Mouse (Mus musculus): ENCODE results near the gene Cacna1s. TPM values are rescaled to one million over a fixed set of nuclear protein-coding genes. Genes with fewer than 3 reads are reported as not detected.

Cacna1s gene
- polyA plus RNA-seq, 1 experiment from 2014 or later = 0.54 TPM

GRCm38 (mm10) chr1:136102094-136102493 lies 49.5 kb downstream of the Cacna1s start:
- no peak overlapping the region for H3K4me2 ChIP-seq (ENCODE audit: low read length)
- 75% methylated on average over 4 of the region's 4 CpGs for WGBS
- H3K36me3 ChIP-seq (ENCODE audit: control insufficient read depth, insufficient read depth) = no peaks in the 10 kb centered on the region
- H3K9ac ChIP-seq (replicated peaks; ENCODE audit: low read depth, low read length) = no peak overlapping the region
- H3K9me3 ChIP-seq (ENCODE audit: control insufficient read depth, low read length) = no peaks in the 10 kb centered on the region
- ATAC-seq = no peak
- H3K27ac ChIP-seq (ENCODE audit: low read length) = peak overlapping the region; percentile 72
- H3K27me3 ChIP-seq (replicated peaks; ENCODE audit: control insufficient read depth, insufficient read depth, low read length) = no peaks in the 10 kb centered on the region
- peaks cover 35% of the 10 kb centered on the region for H3K4me1 ChIP-seq (replicated peaks; ENCODE audit: control insufficient read depth, insufficient read depth, low read length)
- no peak overlapping the region for H3K4me3 ChIP-seq (replicated peaks; ENCODE audit: low read length)

GRCm38 (mm10) chr1:136102551-136102950 lies 50.0 kb downstream of the Cacna1s start:
- no peaks in the 10 kb centered on the region for H3K9me3 ChIP-seq (ENCODE audit: control insufficient read depth, low read length)
- peak overlapping the region; percentile 72 for H3K27ac ChIP-seq (ENCODE audit: low read length)
- no peak overlapping the region for H3K4me2 ChIP-seq (ENCODE audit: low read length)
- no peaks in the 10 kb centered on the region for H3K27me3 ChIP-seq (replicated peaks; ENCODE audit: control insufficient read depth, insufficient read depth, low read length)
- peak; percentile 2; the same call in 1 of the 2 replicates for ATAC-seq
- H3K4me3 ChIP-seq (replicated peaks; ENCODE audit: low read length) = no peak overlapping the region
- no peak overlapping the region for H3K9ac ChIP-seq (replicated peaks; ENCODE audit: low read depth, low read length)
- no peaks in the 10 kb centered on the region for H3K36me3 ChIP-seq (ENCODE audit: control insufficient read depth, insufficient read depth)
- 45% methylated on average over 3 of the region's 3 CpGs for WGBS
- peaks cover 35% of the 10 kb centered on the region for H3K4me1 ChIP-seq (replicated peaks; ENCODE audit: control insufficient read depth, insufficient read depth, low read length)

GRCm38 (mm10) chr1:136102981-136103380 lies 50.4 kb downstream of the Cacna1s start:
- Histone ChIP-seq H3K9me3 (ENCODE audit: control insufficient read depth, low read length) (no peaks in the 10 kb centered on the region), H3K27ac (ENCODE audit: low read length) (peak overlapping the region; percentile 89), H3K4me2 (ENCODE audit: low read length) (no peak overlapping the region; the same call in 1 of the 2 replicates), H3K4me1 (replicated peaks; ENCODE audit: control insufficient read depth, insufficient read depth, low read length) (peaks cover 35% of the 10 kb centered on the region), H3K4me3 (replicated peaks; ENCODE audit: low read length) (no peak overlapping the region), H3K27me3 (replicated peaks; ENCODE audit: control insufficient read depth, insufficient read depth, low read length) (no peaks in the 10 kb centered on the region), H3K9ac (replicated peaks; ENCODE audit: low read depth, low read length) (no peak overlapping the region), H3K36me3 (ENCODE audit: control insufficient read depth, insufficient read depth) (no peaks in the 10 kb centered on the region)
- peak; percentile 93 for ATAC-seq
- 37% methylated on average over 2 of the region's 2 CpGs for WGBS

- H3K9ac ChIP-seq (replicated peaks; ENCODE audit: low read depth, low read length) = no peak overlapping the region
- ATAC-seq = peak; percentile 30; the same call in 1 of the 2 replicates
- 48% methylated on average over 7 of the region's 7 CpGs for WGBS
- peak overlapping the region; percentile 89 for H3K27ac ChIP-seq (ENCODE audit: low read length)
- peaks cover 35% of the 10 kb centered on the region for H3K4me1 ChIP-seq (replicated peaks; ENCODE audit: control insufficient read depth, insufficient read depth, low read length)
- no peak overlapping the region; the same call in 1 of the 2 replicates for H3K4me2 ChIP-seq (ENCODE audit: low read length)
- no peaks in the 10 kb centered on the region for H3K9me3 ChIP-seq (ENCODE audit: control insufficient read depth, low read length)
- H3K27me3 ChIP-seq (replicated peaks; ENCODE audit: control insufficient read depth, insufficient read depth, low read length) = no peaks in the 10 kb centered on the region
- no peak overlapping the region for H3K4me3 ChIP-seq (replicated peaks; ENCODE audit: low read length)
- H3K36me3 ChIP-seq (ENCODE audit: control insufficient read depth, insufficient read depth) = no peaks in the 10 kb centered on the region
Measured at GRCm38 (mm10) chr1:136103696-136104095, 51.1 kb downstream of the Cacna1s start.

GRCm38 (mm10) chr1:136104741-136105140 lies 52.2 kb downstream of the Cacna1s start:
- no peak overlapping the region for H3K4me2 ChIP-seq (ENCODE audit: low read length)
- 34% methylated on average over 4 of the region's 4 CpGs for WGBS
- H3K27me3 ChIP-seq (replicated peaks; ENCODE audit: control insufficient read depth, insufficient read depth, low read length) = no peaks in the 10 kb centered on the region
- H3K27ac ChIP-seq (ENCODE audit: low read length) = peak overlapping the region; percentile 89
- H3K9me3 ChIP-seq (ENCODE audit: control insufficient read depth, low read length) = no peaks in the 10 kb centered on the region
- H3K36me3 ChIP-seq (ENCODE audit: control insufficient read depth, insufficient read depth) = no peaks in the 10 kb centered on the region
- H3K9ac ChIP-seq (replicated peaks; ENCODE audit: low read depth, low read length) = no peak overlapping the region
- H3K4me1 ChIP-seq (replicated peaks; ENCODE audit: control insufficient read depth, insufficient read depth, low read length) = peaks cover 35% of the 10 kb centered on the region
- no peak for ATAC-seq
- no peak overlapping the region for H3K4me3 ChIP-seq (replicated peaks; ENCODE audit: low read length)

GRCm38 (mm10) chr1:136109464-136109863 lies 56.9 kb downstream of the Cacna1s start:
- H3K4me1 ChIP-seq (replicated peaks; ENCODE audit: control insufficient read depth, insufficient read depth, low read length) = peaks cover 13% of the 10 kb centered on the region
- H3K4me2 ChIP-seq (ENCODE audit: low read length) = no peak overlapping the region
- no peaks in the 10 kb centered on the region for H3K9me3 ChIP-seq (ENCODE audit: control insufficient read depth, low read length)
- WGBS = 91% methylated on average over 2 of the region's 2 CpGs
- no peaks in the 10 kb centered on the region for H3K36me3 ChIP-seq (ENCODE audit: control insufficient read depth, insufficient read depth)
- no peak overlapping the region for H3K9ac ChIP-seq (replicated peaks; ENCODE audit: low read depth, low read length)
- H3K4me3 ChIP-seq (replicated peaks; ENCODE audit: low read length) = no peak overlapping the region
- no peak overlapping the region for H3K27ac ChIP-seq (ENCODE audit: low read length)
- H3K27me3 ChIP-seq (replicated peaks; ENCODE audit: control insufficient read depth, insufficient read depth, low read length) = no peaks in the 10 kb centered on the region
- ATAC-seq = no peak

- 21% methylated on average over 3 of the region's 3 CpGs for WGBS
- H3K4me3 ChIP-seq (replicated peaks; ENCODE audit: low read length) = no peak overlapping the region
- H3K36me3 ChIP-seq (ENCODE audit: control insufficient read depth, insufficient read depth) = no peaks in the 10 kb centered on the region
- no peaks in the 10 kb centered on the region for H3K27me3 ChIP-seq (replicated peaks; ENCODE audit: control insufficient read depth, insufficient read depth, low read length)
- no peak overlapping the region for H3K9ac ChIP-seq (replicated peaks; ENCODE audit: low read depth, low read length)
- H3K27ac ChIP-seq (ENCODE audit: low read length) = no peak overlapping the region
- no peaks in the 10 kb centered on the region for H3K9me3 ChIP-seq (ENCODE audit: control insufficient read depth, low read length)
- H3K4me2 ChIP-seq (ENCODE audit: low read length) = no peak overlapping the region
- H3K4me1 ChIP-seq (replicated peaks; ENCODE audit: control insufficient read depth, insufficient read depth, low read length) = peaks cover 12% of the 10 kb centered on the region
- peak; percentile 9; the same call in 1 of the 2 replicates for ATAC-seq
Measured at GRCm38 (mm10) chr1:136116183-136116582, 63.6 kb downstream of the Cacna1s start.

GRCm38 (mm10) chr1:136117069-136117468 lies 64.5 kb downstream of the Cacna1s start:
- no peaks in the 10 kb centered on the region for H3K27me3 ChIP-seq (replicated peaks; ENCODE audit: control insufficient read depth, insufficient read depth, low read length)
- peaks cover 12% of the 10 kb centered on the region for H3K4me1 ChIP-seq (replicated peaks; ENCODE audit: control insufficient read depth, insufficient read depth, low read length)
- H3K4me3 ChIP-seq (replicated peaks; ENCODE audit: low read length) = no peak overlapping the region
- no peak overlapping the region for H3K4me2 ChIP-seq (ENCODE audit: low read length)
- H3K9me3 ChIP-seq (ENCODE audit: control insufficient read depth, low read length) = no peaks in the 10 kb centered on the region
- 81% methylated on average over 9 of the region's 9 CpGs for WGBS
- H3K9ac ChIP-seq (replicated peaks; ENCODE audit: low read depth, low read length) = no peak overlapping the region
- no peaks in the 10 kb centered on the region for H3K36me3 ChIP-seq (ENCODE audit: control insufficient read depth, insufficient read depth)
- no peak overlapping the region for H3K27ac ChIP-seq (ENCODE audit: low read length)
- ATAC-seq = no peak

- H3K4me3 ChIP-seq (replicated peaks; ENCODE audit: low read length) = no peak overlapping the region
- ATAC-seq = peak; percentile 11; the same call in 1 of the 2 replicates
Measured at GRCm38 (mm10) chr1:136118875-136119274, 66.3 kb downstream of the Cacna1s start.

More at GRCm38 (mm10) chr1:136118875-136119274, 66.3 kb downstream of the Cacna1s start:
- no peak overlapping the region for H3K9ac ChIP-seq (replicated peaks; ENCODE audit: low read depth, low read length)
- 32% methylated on average over 8 of the region's 8 CpGs for WGBS
- peaks cover 12% of the 10 kb centered on the region for H3K4me1 ChIP-seq (replicated peaks; ENCODE audit: control insufficient read depth, insufficient read depth, low read length)
- H3K36me3 ChIP-seq (ENCODE audit: control insufficient read depth, insufficient read depth) = no peaks in the 10 kb centered on the region
- H3K9me3 ChIP-seq (ENCODE audit: control insufficient read depth, low read length) = no peaks in the 10 kb centered on the region
- no peak overlapping the region for H3K27ac ChIP-seq (ENCODE audit: low read length)
- H3K4me2 ChIP-seq (ENCODE audit: low read length) = no peak overlapping the region
- H3K27me3 ChIP-seq (replicated peaks; ENCODE audit: control insufficient read depth, insufficient read depth, low read length) = no peaks in the 10 kb centered on the region
